Mouse (Mus musculus) MEL (cell line): ENCODE data around the gene Tgoln1. TPM values are rescaled to one million over a fixed set of nuclear protein-coding genes. Genes with fewer than 3 reads are reported as not detected.

Source experiments
- DNase-seq: peaks from one replicate; pipeline ENCODE4 v3.0.0; 2011; ENCODE audit warnings: low read depth, low spot score
- H3K27ac ChIP-seq: 2 replicates; pipeline ENCODE4 v1.5.1; 2012; ENCODE audit warnings: low read depth, mild to moderate bottlenecking, control low read depth, low read length, moderate library complexity; ENCODE audit not compliant: control insufficient read depth
- H3K27me3 ChIP-seq, 2 experiments: fragments of 150-350 bp in 1 of 2; sonication (generic) in 1 of 2; 2 replicates each; pipeline ENCODE4 v1.6.1; 2012; ENCODE audit warnings: low read length in 2 of 2, mild to moderate bottlenecking in 2 of 2, improper control_type of control experiment in 1 of 2, moderate library complexity in 1 of 2; ENCODE audit not compliant: insufficient read depth in 2 of 2, control insufficient read depth in 1 of 2
- H3K36me3 ChIP-seq, 2 experiments: 2 replicates each; pipeline ENCODE4 v1.6.1; 2012 to 2014; ENCODE audit warnings: low read length in 2 of 2, improper control_type of control experiment in 1 of 2, inconsistent platforms in 1 of 2, mild to moderate bottlenecking in 1 of 2; ENCODE audit not compliant: insufficient read depth in 2 of 2, control insufficient read depth in 1 of 2
- H3K4me1 ChIP-seq, 2 experiments: fragments of 150-350 bp in 1 of 2; sonication (generic) in 1 of 2; 2 replicates each; pipeline ENCODE4 v1.6.1; 2012; ENCODE audit warnings: low read length in 2 of 2, improper control_type of control experiment in 1 of 2, mild to moderate bottlenecking in 1 of 2; ENCODE audit not compliant: insufficient read depth in 2 of 2, control insufficient read depth in 1 of 2
- H3K4me3 ChIP-seq, 2 experiments: fragments of 150-350 bp in 1 of 2; sonication (generic) in 1 of 2; 2 replicates each; pipeline ENCODE4 v1.5.1; 2012; ENCODE audit warnings: low read depth in 2 of 2, low read length in 2 of 2, mild to moderate bottlenecking in 2 of 2, moderate library complexity in 2 of 2, control low read depth in 1 of 2, improper control_type of control experiment in 1 of 2; ENCODE audit not compliant: control insufficient read depth in 1 of 2, insufficient read depth in 1 of 2
- H3K79me2 ChIP-seq: 2 replicates; pipeline ENCODE4 v1.6.1; 2012; ENCODE audit warnings: mild to moderate bottlenecking, low read length, moderate library complexity; ENCODE audit not compliant: control insufficient read depth, poor library complexity, insufficient read depth
- H3K9ac ChIP-seq: 2 replicates; pipeline ENCODE4 v1.6.1; 2012; ENCODE audit warnings: low read depth, mild to moderate bottlenecking, control low read depth, low read length, moderate library complexity; ENCODE audit not compliant: control insufficient read depth, poor library complexity, severe bottlenecking
- H3K9me3 ChIP-seq: fragments of 150-350 bp; sonication (generic); replicated peaks from 2 replicates; pipeline ENCODE4 v1.6.1; 2012; ENCODE audit warnings: mild to moderate bottlenecking, low read length, improper control_type of control experiment, moderate library complexity; ENCODE audit not compliant: insufficient read depth
- BHLHE40 ChIP-seq: IDR thresholded peaks from 2 replicates; pipeline ENCODE4 v1.6.1; 2012; ENCODE audit warnings: low read depth, mild to moderate bottlenecking, inconsistent platforms, low read length, improper control_type of control experiment, borderline replicate concordance
- CHD2 ChIP-seq: IDR thresholded peaks from 2 replicates; pipeline ENCODE4 v1.6.1; 2011; ENCODE audit warnings: low read length, improper control_type of control experiment
- CTCF ChIP-seq, 3 experiments: IDR thresholded peaks in 2 of 3; conservative IDR thresholded peaks in 1 of 3; 2 replicates each; pipeline ENCODE4 v1.5.1; 2011 to 2012; ENCODE audit warnings: low read length in 3 of 3, low read depth in 2 of 3, mild to moderate bottlenecking in 2 of 3, improper control_type of control experiment in 1 of 3, inconsistent platforms in 1 of 3, mixed read lengths in 1 of 3, moderate library complexity in 1 of 3; ENCODE audit not compliant: control insufficient read depth in 1 of 3, insufficient read depth in 1 of 3, poor library complexity in 1 of 3, severe bottlenecking in 1 of 3
- EP300 ChIP-seq, 2 experiments: IDR thresholded peaks; 2 replicates each; pipeline ENCODE4 v1.6.1; 2011; ENCODE audit warnings: improper control_type of control experiment in 2 of 2, low read length in 2 of 2, low read depth in 1 of 2, mild to moderate bottlenecking in 1 of 2
- JUND ChIP-seq: IDR thresholded peaks from 2 replicates; pipeline ENCODE4 v1.6.1; 2011; ENCODE audit warnings: low read depth, mild to moderate bottlenecking, improper control_type of control experiment, low read length
- MAFK ChIP-seq: IDR thresholded peaks from 2 replicates; pipeline ENCODE4 v1.6.1; 2011; ENCODE audit warnings: low read depth, mild to moderate bottlenecking, low read length, improper control_type of control experiment, borderline replicate concordance
- MAX ChIP-seq: IDR thresholded peaks from 2 replicates; pipeline ENCODE4 v1.6.1; 2011; ENCODE audit warnings: low read length, improper control_type of control experiment
- MAZ ChIP-seq: IDR thresholded peaks from 2 replicates; pipeline ENCODE4 v1.6.1; 2012; ENCODE audit warnings: low read depth, mild to moderate bottlenecking, inconsistent platforms, low read length, improper control_type of control experiment
- MEF2A ChIP-seq: IDR thresholded peaks from 2 replicates; pipeline ENCODE4 v1.6.1; 2014; ENCODE audit warnings: low read depth, mild to moderate bottlenecking, inconsistent platforms, low read length, improper control_type of control experiment; ENCODE audit not compliant: poor library complexity, insufficient replicate concordance, severe bottlenecking; ENCODE audit errors: extremely low read depth
- MXI1 ChIP-seq: IDR thresholded peaks from 2 replicates; pipeline ENCODE4 v1.6.1; 2011; ENCODE audit warnings: mild to moderate bottlenecking, low read depth, low read length, improper control_type of control experiment
- MYC ChIP-seq: IDR thresholded peaks from 2 replicates; pipeline ENCODE4 v1.6.1; 2011; ENCODE audit warnings: low read depth, mild to moderate bottlenecking, low read length, improper control_type of control experiment, moderate library complexity
- NELFE ChIP-seq: IDR thresholded peaks from 2 replicates; pipeline ENCODE4 v1.6.1; 2011; ENCODE audit warnings: low read depth, low read length, improper control_type of control experiment
- POLR2AphosphoS2 ChIP-seq: IDR thresholded peaks from 2 replicates; pipeline ENCODE4 v1.6.1; 2011; ENCODE audit warnings: low read length, improper control_type of control experiment
- RAD21 ChIP-seq: IDR thresholded peaks from 2 replicates; pipeline ENCODE4 v1.6.1; 2011; ENCODE audit warnings: mild to moderate bottlenecking, low read depth, low read length, improper control_type of control experiment
- RCOR1 ChIP-seq: IDR thresholded peaks from 2 replicates; pipeline ENCODE4 v1.6.1; 2012; ENCODE audit warnings: low read depth, mild to moderate bottlenecking, inconsistent platforms, low read length, improper control_type of control experiment
- SMC3 ChIP-seq: IDR thresholded peaks from 2 replicates; pipeline ENCODE4 v1.6.1; 2011; ENCODE audit warnings: low read depth, low read length, improper control_type of control experiment
- TAL1 ChIP-seq: IDR thresholded peaks from 2 replicates; pipeline ENCODE4 v1.6.1; 2012; ENCODE audit warnings: mild to moderate bottlenecking, inconsistent platforms, low read length, moderate library complexity, mixed read lengths
- UBTF ChIP-seq: IDR thresholded peaks from 2 replicates; pipeline ENCODE4 v1.6.1; 2012; ENCODE audit warnings: low read depth, mild to moderate bottlenecking, inconsistent platforms, low read length, improper control_type of control experiment, moderate library complexity, borderline replicate concordance; ENCODE audit not compliant: insufficient read depth
- USF1 ChIP-seq: IDR thresholded peaks from 2 replicates; pipeline ENCODE4 v1.6.1; 2014; ENCODE audit warnings: low read depth, mild to moderate bottlenecking, inconsistent platforms, low read length, improper control_type of control experiment, moderate library complexity
- USF2 ChIP-seq, 2 experiments: IDR thresholded peaks; 2 replicates each; pipeline ENCODE4 v1.6.1; 2011 to 2012; ENCODE audit warnings: improper control_type of control experiment in 2 of 2, low read length in 2 of 2, borderline replicate concordance in 1 of 2, inconsistent platforms in 1 of 2, low read depth in 1 of 2, mild to moderate bottlenecking in 1 of 2; ENCODE audit not compliant: insufficient read depth in 1 of 2
- ZC3H11A ChIP-seq: IDR thresholded peaks from 2 replicates; pipeline ENCODE4 v1.6.1; 2012; ENCODE audit warnings: low read depth, mild to moderate bottlenecking, inconsistent platforms, low read length, improper control_type of control experiment
- ZKSCAN1 ChIP-seq: IDR thresholded peaks from 2 replicates; pipeline ENCODE4 v1.6.1; 2012; ENCODE audit warnings: low read depth, mild to moderate bottlenecking, inconsistent platforms, low read length, improper control_type of control experiment, moderate library complexity
- polyA plus RNA-seq, 2 experiments: library from polyadenylated mRNA; stranded (reverse) in 1 of 2; unstranded in 1 of 2; fragments of >175 nt in 1 of 2; fragments of >200 nt in 1 of 2; gene quantifications; 2 replicates each; pipeline versions ENCODE4 v1.2.1 to v1.2.4; 2012; ENCODE audit warnings: low replicate concordance in 2 of 2, low read depth in 1 of 2; ENCODE audit not compliant: insufficient read length in 2 of 2, insufficient read depth in 1 of 2, missing spikeins in 1 of 2
- total RNA-seq: library from RNA; depleted of rRNA; stranded (reverse); fragments of 300-350 nt; gene quantifications from 2 replicates; pipeline ENCODE4 v1.2.3, GENCODE M21; 2012

Gene Tgoln1
- total and polyA plus RNA-seq, 3 experiments, result 20.6 to 106 (median 23.9) TPM

DNA sequence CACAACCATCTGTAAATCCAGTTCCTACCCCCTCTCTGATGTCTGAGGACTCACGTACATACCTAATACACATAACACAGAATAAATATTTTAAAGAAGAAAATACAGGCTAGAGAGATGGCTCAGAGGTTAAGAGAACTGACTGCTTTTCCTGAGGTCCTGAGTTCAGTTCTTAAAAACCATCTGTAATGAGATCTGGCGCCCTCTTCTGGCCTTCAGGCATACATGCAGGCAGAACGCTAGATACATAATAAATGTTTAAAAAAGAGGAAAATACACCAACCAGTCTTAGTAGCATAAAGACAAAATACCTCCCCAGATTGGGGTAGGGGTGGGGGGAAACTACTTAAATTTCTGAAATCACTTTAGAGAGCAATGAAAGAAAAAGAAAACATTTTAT is 41.2 kb upstream of the Tgoln1 start:
- Histone ChIP-seq H3K36me3 (no peaks in the 10 kb centered on the region), H3K9ac (no peak overlapping the region), H3K27ac (no peak overlapping the region), H3K4me3 (no peak overlapping the region), H3K9me3 (no peaks in the 10 kb centered on the region), H3K4me1 (no peaks in the 10 kb centered on the region), H3K79me2 (no peaks in the 10 kb centered on the region), H3K27me3 (no peaks in the 10 kb centered on the region; a peak in 2 of 4 replicates)
- peak; percentile 76 for DNase-seq
- TF ChIP-seq MAX (no peak), CTCF (IDR thresholded peaks at IDR 0.05 in 2 of 3, conservative IDR thresholded peaks at IDR 0.05 in 1 of 3; ENCODE audit: control insufficient read depth in 1 of 3, insufficient read depth in 1 of 3, low read depth in 2 of 3, low read length in 3 of 3, poor library complexity in 1 of 3, severe bottlenecking in 1 of 3) (peak; percentile 66 to 74 (median 71)), POLR2AphosphoS2 (no peak), SMC3 (peak; percentile 68), MAFK (no peak), RCOR1 (no peak), MEF2A (no peak), ZC3H11A (peak; percentile 41; the same call in 1 of the 2 replicates), BHLHE40 (no peak), ZKSCAN1 (no peak), RAD21 (peak; percentile 47)

DNA sequence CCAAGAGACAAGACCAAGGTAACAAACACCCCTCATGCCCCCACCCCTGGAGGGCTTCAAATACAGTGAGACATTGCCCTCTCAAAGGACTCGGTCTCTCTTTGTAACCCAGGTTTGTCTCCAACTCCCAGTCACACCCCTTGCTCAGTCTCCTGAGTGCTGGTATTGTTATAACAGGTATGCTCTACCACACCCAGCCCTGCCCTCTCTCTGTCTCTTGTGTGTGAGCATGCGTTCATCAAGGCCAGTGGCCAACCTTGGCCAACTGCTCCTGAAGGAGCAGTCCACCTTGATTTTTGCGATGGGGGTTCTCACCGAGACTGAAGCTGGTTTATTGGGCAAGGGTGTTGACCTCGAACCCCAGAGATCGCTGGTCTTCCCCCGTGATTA is 39.2 kb upstream of the Tgoln1 start:
- H3K4me1 ChIP-seq, result no peaks in the 10 kb centered on the region
- no peaks in the 10 kb centered on the region; a peak in 2 of 4 replicates for H3K27me3 ChIP-seq
- H3K9ac ChIP-seq, result no peak overlapping the region
- no peaks in the 10 kb centered on the region for H3K79me2 ChIP-seq
- no peaks in the 10 kb centered on the region for H3K36me3 ChIP-seq
- H3K4me3 ChIP-seq, result no peak overlapping the region
- TF ChIP-seq UBTF, result no peak
- H3K27ac ChIP-seq, result no peak overlapping the region
- no peak for DNase-seq
- H3K9me3 ChIP-seq, result no peaks in the 10 kb centered on the region

DNA sequence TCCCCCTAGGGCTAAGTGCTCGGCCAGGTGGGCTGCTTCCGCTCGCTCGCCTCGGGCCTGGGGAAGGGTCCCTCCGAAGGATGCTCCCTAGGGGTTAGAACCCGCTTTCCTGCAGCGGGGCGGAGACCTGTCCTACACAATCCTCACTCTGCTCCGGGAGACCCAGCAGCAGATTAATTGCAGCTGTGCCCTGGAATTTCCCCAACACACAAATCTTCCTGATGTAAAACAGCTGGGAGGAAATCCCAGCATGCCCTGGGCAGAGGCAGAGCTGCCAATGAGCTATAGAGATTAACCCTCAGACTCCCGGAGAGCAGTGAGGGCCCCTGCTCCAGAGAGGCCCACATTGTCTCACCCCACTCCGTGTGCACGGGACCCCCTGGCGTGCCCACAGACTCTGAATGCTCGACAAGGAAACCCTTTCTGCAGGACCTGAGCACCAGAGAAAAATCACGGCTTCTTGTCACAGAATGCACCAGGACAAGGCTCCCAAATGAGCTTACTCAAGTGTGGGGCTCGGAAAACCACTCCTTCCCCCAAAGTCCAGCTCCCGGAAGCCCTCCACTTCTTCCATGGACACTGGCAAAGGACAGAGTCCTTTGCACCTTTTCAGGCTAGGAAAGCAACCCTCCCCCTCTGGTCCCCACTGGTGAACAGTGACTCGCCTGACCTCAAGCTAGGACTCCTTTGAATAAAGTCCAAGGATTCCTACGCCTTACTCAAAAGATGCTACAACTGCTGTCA is 38.7 kb upstream of the Tgoln1 start:
- Histone ChIP-seq H3K9me3 (no peaks in the 10 kb centered on the region), H3K79me2 (no peaks in the 10 kb centered on the region), H3K9ac (no peak overlapping the region), H3K27ac (no peak overlapping the region), H3K4me1 (no peaks in the 10 kb centered on the region), H3K4me3 (no peak overlapping the region), H3K27me3 (peaks cover 0 to under 1% of the 10 kb centered on the region in 2 experiments; a peak in 2 of 4 replicates), H3K36me3 (no peaks in the 10 kb centered on the region)
- no peak for TF ChIP-seq TAL1
- TF ChIP-seq NELFE, result no peak
- TF ChIP-seq MAZ, result no peak
- TF ChIP-seq JUND, result no peak
- no peak for TF ChIP-seq USF2 (IDR thresholded peaks at IDR 0.05; ENCODE audit: borderline replicate concordance in 1 of 2, insufficient read depth in 1 of 2, low read depth in 1 of 2, low read length in 2 of 2)
- TF ChIP-seq MXI1, result no peak
- no peak for TF ChIP-seq CHD2
- TF ChIP-seq MYC, result no peak
- TF ChIP-seq EP300 (IDR thresholded peaks at IDR 0.05; ENCODE audit: low read depth in 1 of 2, low read length in 2 of 2), result no peak
- TF ChIP-seq USF1, result no peak
- DNase-seq, result no peak
